Mouse (Mus musculus): ENCODE data around the gene Olfr871.

DNA sequence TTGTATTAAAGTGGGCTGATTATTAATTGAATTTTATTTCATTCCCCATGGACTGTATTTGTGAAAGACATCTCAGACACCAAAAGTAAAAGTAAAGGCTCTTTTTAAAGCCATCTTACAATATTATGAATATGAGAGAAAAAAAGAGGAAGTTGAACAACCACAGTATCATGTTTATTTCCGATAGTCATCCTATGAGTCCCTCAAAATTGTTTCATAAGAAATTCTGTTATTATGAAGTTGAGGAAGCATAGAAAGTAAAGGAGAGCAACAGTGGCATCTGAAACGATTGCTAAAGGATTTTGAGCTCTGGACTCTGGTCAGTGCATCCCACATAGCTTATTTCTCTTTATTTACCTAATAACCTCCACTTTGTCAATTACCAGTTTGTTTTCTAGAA, 25.4 kb downstream of the Olfr871 start:
- TF ChIP-seq MAFK (IDR thresholded peaks at IDR 0.05; ENCODE audit: borderline replicate concordance, low read depth, low read length) (no peak), EP300 (IDR thresholded peaks at IDR 0.05; ENCODE audit: low read depth in 1 of 2, low read length in 2 of 2) (peak; percentile 82 to 92), TCF12 (IDR thresholded peaks at IDR 0.05; ENCODE audit: low read depth, low read length) (peak; percentile 69), POLR2A (IDR thresholded peaks at IDR 0.05; ENCODE audit: control insufficient read depth in 1 of 2, insufficient read depth in 1 of 2, low read depth in 1 of 2, low read length in 2 of 2, poor library complexity in 1 of 2) (no peak), MAZ (IDR thresholded peaks at IDR 0.05; ENCODE audit: low read depth, low read length) (0 out of 2 replicates have a peak, but pooled peaks have one; percentile 23)
